Mouse (Mus musculus) intestine, postnatal 0 days (tissue): Measurements from ENCODE around the gene Flt3. TPM values are rescaled to one million over a fixed set of nuclear protein-coding genes. Genes with fewer than 3 reads are reported as not detected.

Experiments used
- ATAC-seq: fragments of 200-750 bp; cut with Nextera tagmentation; 2 replicates; pipeline ENCODE4 v1.8.0; 2017; ENCODE audit warnings: mild to moderate bottlenecking, moderate TSS enrichment, moderate library complexity
- H3K27ac ChIP-seq: fragments of 300-500 bp; sonication (generic); 2 replicates; pipeline ENCODE4 v1.5.1; 2014; ENCODE audit warnings: mild to moderate bottlenecking, low read depth, low read length, moderate library complexity
- H3K27me3 ChIP-seq: fragments of 300-500 bp; sonication (generic); replicated peaks from 2 replicates; pipeline ENCODE4 v1.6.1; 2014; ENCODE audit warnings: low read length, mixed read lengths; ENCODE audit not compliant: control insufficient read depth, insufficient read depth
- H3K36me3 ChIP-seq: fragments of 300-500 bp; sonication (generic); 2 replicates; pipeline ENCODE4 v1.6.1; 2014; ENCODE audit warnings: mild to moderate bottlenecking, moderate library complexity; ENCODE audit not compliant: control insufficient read depth, insufficient read depth
- H3K4me1 ChIP-seq: fragments of 300-500 bp; sonication (generic); replicated peaks from 2 replicates; pipeline ENCODE4 v1.6.1; 2014; ENCODE audit warnings: antibody characterized with exemption, low read length, mixed read lengths; ENCODE audit not compliant: control insufficient read depth, insufficient read depth
- H3K4me2 ChIP-seq: fragments of 300-500 bp; sonication (generic); replicated peaks from 2 replicates; pipeline ENCODE4 v1.6.1; 2014; ENCODE audit warnings: low read depth, mild to moderate bottlenecking, moderate library complexity
- H3K4me3 ChIP-seq: fragments of 300-500 bp; sonication (generic); 2 replicates; pipeline ENCODE4 v1.5.1; 2014; ENCODE audit warnings: low read depth, low read length
- H3K9ac ChIP-seq: fragments of 300-500 bp; sonication (generic); 2 replicates; pipeline ENCODE4 v1.6.1; 2014; ENCODE audit warnings: mild to moderate bottlenecking, low read depth, low read length
- H3K9me3 ChIP-seq: fragments of 300-500 bp; sonication (generic); 2 replicates; pipeline ENCODE4 v1.6.1; 2016; ENCODE audit warnings: mixed run types; ENCODE audit not compliant: control insufficient read depth
- CTCF ChIP-seq: sonication (generic); IDR thresholded peaks from 2 replicates; pipeline ENCODE4 v1.5.1; 2016; ENCODE audit warnings: low read depth, mild to moderate bottlenecking, control low read depth, antibody characterized with exemption, moderate library complexity
- WGBS: fragments of 180-500 bp; shearing (Covaris S2); extraction: QIAGEN DNeasy Blood & Tissue Kit; methylation state at CpG from one replicate; pipeline ENCODE4 v1.1.7; 2014; 5-methylcytosine and 5-hydroxymethylcytosine counted together
- polyA plus RNA-seq: library from polyadenylated mRNA; unstranded; fragments of >200 nt; fragmentation: Nextera tagmentation; extraction: Ambion mirVana; gene quantifications from 2 replicates; pipeline ENCODE4 v1.2.1, GENCODE M21; 2015

The Flt3 gene
- polyA plus RNA-seq, 1 experiment from 2014 or later = 0.26 TPM

GRCm38 (mm10) chr5:147423612-147424011 is 23.3 kb upstream of the Flt3 start:
- H3K9me3 ChIP-seq = no peaks in the 10 kb centered on the region
- no peaks in the 10 kb centered on the region for H3K27me3 ChIP-seq
- ATAC-seq = no peak
- H3K36me3 ChIP-seq = no peaks in the 10 kb centered on the region
- no peak overlapping the region for H3K27ac ChIP-seq
- no peak overlapping the region for H3K4me3 ChIP-seq
- peak; percentile 31 for TF ChIP-seq CTCF
- no peak overlapping the region for H3K9ac ChIP-seq
- 49% methylated on average over 6 of the region's 6 CpGs for WGBS
- H3K4me1 ChIP-seq = no peaks in the 10 kb centered on the region
- no peak overlapping the region for H3K4me2 ChIP-seq

- Histone ChIP-seq H3K4me3 (no peak overlapping the region), H3K27ac (no peak overlapping the region), H3K4me2 (0 out of 2 replicates have a peak overlapping the region, but pooled peaks have one; percentile 14), H3K27me3 (no peaks in the 10 kb centered on the region), H3K9ac (no peak overlapping the region), H3K4me1 (no peaks in the 10 kb centered on the region), H3K36me3 (no peaks in the 10 kb centered on the region), H3K9me3 (no peaks in the 10 kb centered on the region)
- 52% methylated on average over 10 of the region's 10 CpGs for WGBS
- peak; percentile 71 for TF ChIP-seq CTCF
- ATAC-seq = no peak
Measured at GRCm38 (mm10) chr5:147418394-147419121, 18.3 kb upstream of the Flt3 start.

- WGBS = 69% methylated on average over 1 of the region's 1 CpGs
- no peak for ATAC-seq
Measured at GRCm38 (mm10) chr5:147417986-147418385, 17.7 kb upstream of the Flt3 start.

GRCm38 (mm10) chr5:147410585-147410984 is 10.3 kb upstream of the Flt3 start:
- no peak overlapping the region for H3K9ac ChIP-seq
- WGBS = 79% methylated on average over 6 of the region's 6 CpGs
- no peaks in the 10 kb centered on the region for H3K4me1 ChIP-seq
- no peak overlapping the region for H3K4me2 ChIP-seq
- no peaks in the 10 kb centered on the region for H3K36me3 ChIP-seq
- no peak overlapping the region for H3K27ac ChIP-seq
- no peak for ATAC-seq
- no peaks in the 10 kb centered on the region for H3K9me3 ChIP-seq
- no peaks in the 10 kb centered on the region for H3K27me3 ChIP-seq
- H3K4me3 ChIP-seq = no peak overlapping the region
- TF ChIP-seq CTCF = no peak

More at GRCm38 (mm10) chr5:147417986-147418385, 17.7 kb upstream of the Flt3 start:
- Histone ChIP-seq H3K36me3 (no peaks in the 10 kb centered on the region), H3K27ac (no peak overlapping the region), H3K4me3 (no peak overlapping the region), H3K9me3 (no peaks in the 10 kb centered on the region), H3K4me1 (no peaks in the 10 kb centered on the region), H3K4me2 (no peak overlapping the region), H3K9ac (no peak overlapping the region), H3K27me3 (no peaks in the 10 kb centered on the region)
- TF ChIP-seq CTCF = no peak

- no peak for ATAC-seq
- H3K27ac ChIP-seq = no peak overlapping the region
- no peaks in the 10 kb centered on the region for H3K36me3 ChIP-seq
- no peak overlapping the region for H3K4me3 ChIP-seq
- H3K9me3 ChIP-seq = no peaks in the 10 kb centered on the region
- TF ChIP-seq CTCF = no peak
- no peaks in the 10 kb centered on the region for H3K4me1 ChIP-seq
- no peak overlapping the region for H3K9ac ChIP-seq
- H3K4me2 ChIP-seq = peak overlapping the region; percentile 41; the same call in 1 of the 2 replicates
- no peaks in the 10 kb centered on the region for H3K27me3 ChIP-seq
- WGBS = 56% methylated on average over 29 of the region's 29 CpGs
Measured at GRCm38 (mm10) chr5:147408731-147409130, 8.4 kb upstream of the Flt3 start.

GRCm38 (mm10) chr5:147406135-147406534 is 5.8 kb upstream of the Flt3 start:
- Histone ChIP-seq H3K27ac (no peak overlapping the region), H3K4me3 (no peak overlapping the region), H3K36me3 (no peaks in the 10 kb centered on the region), H3K4me2 (no peak overlapping the region), H3K9me3 (no peaks in the 10 kb centered on the region), H3K9ac (no peak overlapping the region), H3K27me3 (peaks cover 8% of the 10 kb centered on the region), H3K4me1 (no peaks in the 10 kb centered on the region)
- no peak for TF ChIP-seq CTCF
- ATAC-seq = no peak
- WGBS = 75% methylated on average over 5 of the region's 5 CpGs

- ATAC-seq = no peak
- no peaks in the 10 kb centered on the region for H3K4me1 ChIP-seq
- WGBS = 18% methylated on average over 5 of the region's 5 CpGs
Measured at GRCm38 (mm10) chr5:147402505-147402904, 2.2 kb upstream of the Flt3 start.

More at GRCm38 (mm10) chr5:147402505-147402904, 2.2 kb upstream of the Flt3 start:
- no peak overlapping the region for H3K9ac ChIP-seq
- H3K9me3 ChIP-seq = no peaks in the 10 kb centered on the region
- H3K27me3 ChIP-seq = peaks cover 39% of the 10 kb centered on the region
- no peak overlapping the region for H3K4me2 ChIP-seq
- no peaks in the 10 kb centered on the region for H3K36me3 ChIP-seq
- no peak overlapping the region for H3K4me3 ChIP-seq
- TF ChIP-seq CTCF = peak; percentile 75
- H3K27ac ChIP-seq = no peak overlapping the region
